Mouse (Mus musculus) lung, postnatal 10 days (tissue): ENCODE measurements around the gene Cabs1.

ENCODE experiments used
- DNase-seq: peaks from one replicate; pipeline ENCODE4 v3.0.0; 2021

The Cabs1 gene

DNA sequence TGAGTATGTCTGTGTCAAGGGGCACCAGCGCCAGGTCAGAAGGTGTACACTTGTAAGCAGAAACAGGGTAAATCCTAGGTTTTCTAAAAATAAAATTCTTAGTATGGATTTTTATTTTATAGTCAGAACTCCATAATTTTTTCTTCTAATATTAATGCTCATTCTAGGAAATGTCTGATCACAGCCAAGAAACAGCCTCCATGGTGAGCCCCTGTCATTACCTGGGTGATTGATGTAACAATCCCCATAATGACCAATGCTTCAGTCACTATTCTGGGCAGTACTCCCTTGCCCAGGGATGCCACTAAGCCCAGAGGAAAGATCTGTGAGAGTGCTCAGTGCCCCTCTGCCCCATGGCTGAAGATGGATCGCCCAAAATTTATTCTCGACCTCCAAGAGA lies at the start of gene Cabs1:
Gene Cabs1, plus strand, starts transcription at position 301 of the 400 bp plus-strand sequence.
- no peak for DNase-seq

DNA sequence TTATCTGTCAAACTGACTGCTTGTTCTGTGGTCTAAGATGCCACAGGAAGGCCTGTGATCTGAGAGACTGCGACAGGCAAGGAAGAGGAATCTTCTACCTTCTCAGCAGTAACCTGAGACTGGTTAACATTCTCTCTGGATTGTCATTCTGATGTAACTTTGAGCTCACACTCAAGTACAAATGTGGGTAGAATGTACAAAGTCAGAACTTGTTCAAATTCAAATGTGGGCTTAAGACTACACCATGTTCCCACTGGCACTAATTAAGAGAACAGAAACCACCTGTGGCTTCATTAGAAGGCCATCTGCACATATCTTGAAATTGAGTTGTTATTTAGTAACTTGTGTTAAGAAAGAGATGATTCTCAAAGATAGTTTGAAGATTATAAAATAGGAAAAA lies 47.6 kb upstream of the Cabs1 start:
- no peak for DNase-seq

DNA sequence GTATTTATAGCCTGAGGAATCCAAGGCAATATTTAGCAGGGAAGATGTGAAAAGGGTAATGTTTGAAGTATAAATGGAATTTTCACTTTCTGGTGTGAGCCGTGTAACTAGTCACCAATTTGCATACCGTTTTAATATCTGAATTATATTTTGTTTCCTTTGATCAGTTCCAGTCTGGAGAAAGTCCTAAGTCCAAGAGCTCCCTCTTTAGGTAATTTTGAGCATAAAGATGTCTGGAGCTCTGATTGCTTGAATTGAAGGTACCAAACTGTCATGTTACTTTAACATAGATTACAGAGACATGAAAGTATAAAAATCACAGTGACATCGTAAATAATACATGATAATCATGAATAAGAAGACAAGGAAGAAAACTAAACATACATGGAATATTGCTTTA lies 38.5 kb upstream of the Cabs1 start:
- DNase-seq, result no peak

DNA sequence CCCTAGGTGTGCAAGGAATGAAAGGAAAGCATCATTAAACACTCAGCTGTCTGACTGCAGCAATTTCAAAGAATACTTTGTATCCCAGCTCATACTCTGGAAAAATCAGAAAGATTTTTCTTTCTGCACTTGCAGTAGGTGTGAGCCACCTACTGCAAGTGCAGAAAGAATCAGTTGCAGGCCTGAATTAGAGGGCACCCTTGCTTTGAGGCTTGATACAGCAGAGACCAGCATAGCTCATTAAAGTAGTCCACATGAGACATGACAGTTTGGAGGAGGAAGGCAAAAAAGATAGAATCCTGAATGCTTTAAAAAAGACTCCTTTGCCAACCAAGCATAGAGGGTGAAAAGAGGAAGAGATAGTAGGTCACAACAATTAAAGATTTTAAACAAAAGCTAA lies 36.7 kb upstream of the Cabs1 start:
- no peak for DNase-seq

DNA sequence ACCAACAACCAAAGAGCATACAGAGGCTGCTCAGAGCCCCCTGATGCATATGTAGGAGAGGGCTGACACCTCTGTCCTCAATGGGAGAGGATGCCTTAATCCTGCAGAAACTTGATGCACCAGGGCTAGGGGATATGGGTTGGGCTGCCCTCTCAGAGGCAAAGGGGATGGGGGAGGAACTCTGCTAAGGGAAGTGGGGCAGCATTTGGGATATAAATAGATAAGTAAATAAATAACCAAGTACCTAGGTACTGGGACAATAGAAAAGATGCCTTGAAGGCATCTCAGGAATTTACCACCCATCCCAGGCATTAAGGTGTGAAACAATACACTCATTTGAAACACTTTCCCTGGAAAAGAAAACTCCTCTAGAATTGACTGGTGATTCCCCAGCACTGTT lies 27.4 kb upstream of the Cabs1 start:
- no peak for DNase-seq

DNA sequence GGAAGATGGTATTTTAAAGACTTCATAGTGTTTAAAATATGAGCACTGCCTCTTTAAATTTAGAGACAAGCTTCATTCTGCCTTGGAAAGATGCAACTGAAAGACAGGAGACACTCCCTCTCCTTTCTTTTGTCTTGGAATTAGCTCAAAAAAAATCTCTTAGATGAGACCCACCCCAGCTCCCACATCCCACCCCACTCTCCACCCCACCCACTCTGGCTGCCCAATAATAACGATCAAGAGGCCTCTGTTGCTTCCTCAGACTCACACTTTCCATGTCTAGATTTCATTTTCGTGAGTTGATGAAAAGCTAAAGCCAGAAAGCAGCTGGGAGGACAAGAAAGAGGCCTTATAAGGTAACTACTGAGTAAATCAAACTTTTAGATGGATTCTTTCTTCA lies 10.0 kb upstream of the Cabs1 start, which contains the start of the genes 2310003L06Rik and Gm28434:
Gene 2310003L06Rik, plus strand, starts transcription at position 259 of the 400 bp plus-strand sequence.
Gene Gm28434, plus strand, starts transcription at position 317 of the 400 bp plus-strand sequence.
- DNase-seq, result no peak

DNA sequence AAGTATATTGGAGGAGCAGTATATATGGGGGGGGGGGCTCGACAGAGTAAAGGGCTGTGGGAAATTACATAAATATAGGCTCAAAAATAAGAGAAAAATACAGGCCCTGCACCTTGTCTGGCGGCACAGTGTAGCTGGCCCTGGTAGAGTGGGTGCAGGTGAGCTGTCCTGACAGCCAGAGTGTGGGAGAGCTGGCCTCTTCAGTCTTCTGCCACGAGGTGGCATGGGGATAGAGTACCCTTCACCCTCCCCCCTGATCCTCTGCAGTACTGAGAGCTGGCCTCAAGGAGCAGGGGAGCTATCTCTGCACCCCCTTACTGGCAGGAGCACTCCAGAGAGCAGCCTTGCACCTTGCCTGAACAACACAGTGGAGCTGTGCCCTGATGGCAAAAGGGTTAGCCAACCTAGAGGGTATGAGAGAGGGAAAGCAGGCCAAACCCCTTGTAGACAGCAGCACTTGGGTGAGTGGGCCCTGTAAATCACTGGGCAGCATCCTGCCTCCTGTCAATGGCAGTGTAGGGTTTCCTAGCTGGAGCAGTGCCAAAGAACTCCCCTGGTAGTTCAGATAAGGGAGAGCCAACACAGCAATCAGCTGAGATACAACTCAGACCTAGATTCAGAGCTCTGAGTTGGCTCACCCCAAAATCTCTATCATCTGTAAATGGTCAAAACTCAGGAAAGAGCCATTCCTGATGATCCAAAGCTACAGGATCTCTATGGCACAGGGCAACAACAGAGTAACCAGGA lies 3.4 kb downstream of the Cabs1 start:
- no peak for DNase-seq

DNA sequence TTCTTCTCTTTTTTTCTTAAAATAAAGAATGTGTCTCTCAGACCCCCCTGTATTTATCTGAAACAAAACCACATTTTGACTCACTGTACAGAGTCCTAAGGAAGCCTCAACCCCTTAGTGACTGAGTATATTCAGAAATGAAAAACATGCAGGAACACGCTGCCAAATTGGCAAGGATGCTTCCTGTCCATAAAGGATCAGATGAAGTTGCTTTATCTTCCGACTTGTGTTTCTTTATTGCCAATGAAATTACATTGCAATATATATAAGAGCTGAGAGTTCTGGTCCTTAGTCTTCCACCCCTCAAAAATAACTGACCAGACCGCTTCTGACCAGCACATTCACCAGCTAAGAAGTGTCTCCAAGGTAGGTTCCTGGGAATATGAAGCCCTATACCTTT lies 23.0 kb downstream of the Cabs1 start, which contains the start of gene Smr3a:
Gene Smr3a, plus strand, starts transcription at position 301 of the 400 bp plus-strand sequence.
- no peak for DNase-seq

DNA sequence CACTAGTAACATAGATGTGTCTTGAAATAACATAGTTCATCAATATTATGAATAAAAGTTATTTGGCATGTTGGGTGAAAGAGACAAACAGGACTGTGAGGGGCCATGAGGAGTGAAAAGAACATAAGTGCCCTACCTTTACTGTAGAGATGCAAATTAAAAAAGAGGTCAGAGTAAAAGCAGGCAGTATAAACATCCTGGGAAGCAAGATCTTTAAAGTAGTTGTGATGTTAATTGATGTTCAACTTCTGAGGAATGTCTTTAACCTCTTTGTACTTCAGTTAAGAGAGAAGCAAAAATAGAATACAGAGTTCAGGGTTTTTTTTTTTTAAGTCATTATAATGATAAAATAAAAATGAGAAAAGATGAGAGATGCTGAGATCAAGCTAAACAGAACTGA lies 26.0 kb downstream of the Cabs1 start:
- no peak for DNase-seq
